Mouse (Mus musculus): ENCODE measurements around the gene 1190002N15Rik.

- TF ChIP-seq CHD2 (IDR thresholded peaks at IDR 0.05; ENCODE audit: low read depth, low read length), result no peak
- TF ChIP-seq MAFK (IDR thresholded peaks at IDR 0.05; ENCODE audit: insufficient read depth, low read depth, low read length), result no peak
These were observed 8.6 kb downstream of the 1190002N15Rik start for GRCm38 (mm10) chr9:94529146-94529746.

Data from ES-E14 (cell line).